ENCODE assay signal across 14 mouse cellular contexts in the genomic region with DNA sequence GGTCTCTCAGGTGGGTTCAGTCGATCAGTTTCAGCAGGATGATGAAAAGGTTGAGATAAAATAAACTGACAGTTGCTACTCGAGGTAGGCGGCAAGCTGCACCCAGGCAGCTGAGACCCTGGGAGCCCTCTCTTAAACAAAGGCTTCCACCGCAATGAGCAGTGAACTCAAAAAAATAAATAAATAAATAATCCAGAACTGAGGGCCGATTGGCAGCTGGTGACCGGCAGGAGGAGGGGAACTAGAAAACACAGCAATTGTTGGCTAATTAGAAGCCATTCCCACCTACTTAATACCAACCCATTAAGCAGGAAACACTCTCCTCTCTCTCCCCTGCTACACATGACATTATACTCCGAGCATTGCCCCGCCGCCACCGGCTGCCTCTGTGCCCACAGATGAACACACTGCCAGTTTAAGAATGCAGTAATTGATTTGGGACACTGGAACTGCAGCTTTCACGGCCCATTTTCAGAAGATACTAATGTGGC.
DNase-seq lines count a peak whose midpoint lies in the region; ATAC-seq lines count a peak whose summit lies in the region.
"Had no signal": no experiment of that assay in that cellular context is flagged by ENCODE, and none has a peak within 500 bp of the region (broad histone marks: within the 10 kb centered on the region; RNA-seq: fewer than 3 reads in every experiment).

No protein-coding gene starts in this region.

- H3K9me3 ChIP-seq in neural tube, embryonic 11.5 days (ENCODE audit: control insufficient read depth, low read length): no peaks in the 10 kb centered on the region

- no peaks in the 10 kb centered on the region for H3K4me1 ChIP-seq in neural tube, embryonic 11.5 days (ENCODE audit: control insufficient read depth, insufficient read depth, low read length)

- DNase-seq in cerebellum, postnatal 10 days: peak; percentile 53 to 58
- DNase-seq in cerebellum, adult 9-11 months: no peak
- peak; percentile 19 for DNase-seq in neural tube, embryonic 11.5 days (ENCODE audit: low spot score)
- no peak for DNase-seq in neural tube, embryonic 10.5 days (ENCODE audit: extremely low spot score, low spot score)
- peak; percentile 12 for DNase-seq in mesoderm, embryonic 11.5 days (ENCODE audit: low read depth, low spot score)
- DNase-seq in adrenal gland, adult (ENCODE audit: inconsistent age in 2 of 2, low spot score in 1 of 2): no peak
- DNase-seq in adipocyte (ENCODE audit: low spot score): no peak
- no peak for DNase-seq in testis, postnatal 14 days (ENCODE audit: low spot score)
- DNase-seq: adrenal gland, postnatal 25 days; cerebellum, adult 9-10 months; liver; lung, postnatal 4 days; thymus, postnatal 36 days had no signal

- H3K4me3 ChIP-seq in neural tube, embryonic 11.5 days (ENCODE audit: low read depth, low read length): no peak overlapping the region

- no peaks in the 10 kb centered on the region for H3K36me3 ChIP-seq in neural tube, embryonic 11.5 days (ENCODE audit: control insufficient read depth, insufficient read depth, low read length)

- ATAC-seq in neural tube, embryonic 11.5 days (ENCODE audit: insufficient read depth, low FRiP score, low TSS enrichment): peak; percentile 79

- no peak overlapping the region for H3K27ac ChIP-seq in neural tube, embryonic 11.5 days (ENCODE audit: low read depth, low read length)
- H3K27ac ChIP-seq: kidney, postnatal 0 days had no signal

- H3K9ac ChIP-seq in neural tube, embryonic 11.5 days (ENCODE audit: low read length): no peak overlapping the region

- H3K4me2 ChIP-seq in neural tube, embryonic 11.5 days (ENCODE audit: low read depth): no peak overlapping the region

- no peaks in the 10 kb centered on the region for H3K27me3 ChIP-seq in neural tube, embryonic 11.5 days (ENCODE audit: control insufficient read depth, insufficient read depth, low read length)

- 16% methylated on average over 11 of the region's 11 CpGs for WGBS in neural tube, embryonic 11.5 days

Comparison
In these comparisons a context has a peak if more than half of its experiments do, and no peak if none do; other contexts are left out.
1. DNase-seq: peak in cerebellum, postnatal 10 days (2 of 2), neural tube, embryonic 11.5 days (single experiment) and mesoderm, embryonic 11.5 days (single experiment); none in cerebellum, adult 9-11 months (single experiment), neural tube, embryonic 10.5 days (single experiment), adrenal gland, adult (0 of 2), adipocyte (single experiment) and testis, postnatal 14 days (single experiment).